Mouse (Mus musculus): ENCODE results near the gene Phb. TPM values are rescaled to one million over a fixed set of nuclear protein-coding genes. Genes with fewer than 3 reads are reported as not detected.

The Phb gene
- polyA plus RNA-seq, 1 experiment from 2014 or later, result 276 TPM

DNA sequence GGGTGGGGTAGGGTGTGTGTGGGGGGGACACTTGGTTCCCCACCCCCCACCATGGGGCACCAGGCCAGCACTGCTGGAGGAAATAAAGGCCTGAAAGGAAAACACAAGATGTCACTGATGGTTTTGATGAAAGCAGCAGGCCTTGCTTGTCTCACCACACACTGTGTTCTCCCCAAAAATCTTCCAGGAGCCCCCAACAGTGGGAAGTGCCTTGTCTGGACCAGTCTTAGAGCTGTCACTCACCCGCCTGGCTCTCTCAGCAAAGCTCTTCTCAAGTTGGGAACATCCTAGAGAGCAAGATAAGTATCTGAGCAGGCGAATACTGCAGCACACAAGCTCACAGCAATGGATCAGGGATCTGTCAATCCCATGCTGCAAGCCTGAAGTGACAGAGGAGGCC is 26.0 kb upstream of the Phb start:
- H3K27ac ChIP-seq, result 0 out of 2 replicates have a peak overlapping the region, but pooled peaks have one; percentile 1
- 44% methylated on average over 2 of the region's 2 CpGs for WGBS
- peaks cover 71% of the 10 kb centered on the region for H3K27me3 ChIP-seq (ENCODE audit: poor library complexity, severe bottlenecking)
- no peaks in the 10 kb centered on the region for H3K36me3 ChIP-seq (replicated peaks)
- H3K4me3 ChIP-seq, result no peak overlapping the region
- H3K9me3 ChIP-seq, result no peaks in the 10 kb centered on the region
- peaks cover 72% of the 10 kb centered on the region for H3K4me1 ChIP-seq
- DNase-seq (ENCODE audit: extremely low spot score, low spot score), result no peak

DNA sequence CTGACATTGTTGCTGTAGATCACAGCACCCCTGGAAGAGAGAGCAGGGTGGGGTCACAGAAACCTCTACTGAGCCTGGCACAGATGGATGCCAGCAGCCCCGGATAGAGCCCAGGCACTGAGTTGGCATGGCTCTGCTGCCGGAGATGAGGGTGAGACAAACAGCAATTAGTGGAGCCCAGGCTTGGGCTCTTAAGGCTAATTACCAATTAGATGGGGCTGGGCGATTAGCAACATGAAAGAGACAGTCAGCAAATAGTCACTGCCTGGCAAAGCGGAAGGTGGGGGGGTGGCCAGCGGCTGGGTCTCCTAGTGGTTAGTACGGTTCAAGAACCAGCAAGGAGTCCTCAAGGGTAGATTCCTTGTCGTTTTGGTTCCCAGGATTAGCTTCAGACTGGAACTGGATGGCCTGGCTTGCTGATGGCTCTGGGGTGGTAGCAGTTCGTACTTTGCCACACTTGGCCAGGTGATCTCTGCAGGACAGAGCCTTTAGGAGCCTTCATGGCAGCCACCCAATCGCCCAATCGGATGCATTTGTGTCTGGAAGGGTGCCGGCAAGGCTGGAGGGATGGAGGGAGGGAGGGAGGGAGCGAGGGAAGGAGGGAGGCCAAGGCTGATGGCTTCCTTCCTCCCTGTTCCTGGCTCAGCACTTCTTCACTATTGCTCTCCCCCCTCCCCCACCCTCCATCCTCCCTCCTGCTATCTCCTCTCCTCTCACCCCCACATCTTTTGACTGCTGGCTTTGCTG is 24.1 kb upstream of the Phb start:
- H3K27me3 ChIP-seq (ENCODE audit: poor library complexity, severe bottlenecking), result peaks cover 87% of the 10 kb centered on the region

GRCm38 (mm10) chr11:95643856-95644255 is 22.9 kb upstream of the Phb start:
- no peak overlapping the region for H3K4me3 ChIP-seq
- peaks cover 95% of the 10 kb centered on the region for H3K4me1 ChIP-seq
- 51% methylated on average over 5 of the region's 5 CpGs for WGBS
- H3K36me3 ChIP-seq (replicated peaks), result no peaks in the 10 kb centered on the region
- peaks cover 98% of the 10 kb centered on the region for H3K27me3 ChIP-seq (ENCODE audit: poor library complexity, severe bottlenecking)
- no peaks in the 10 kb centered on the region for H3K9me3 ChIP-seq
- no peak for DNase-seq (ENCODE audit: extremely low spot score, low spot score)
- H3K27ac ChIP-seq, result peak overlapping the region; percentile 85; the same call in 1 of the 2 replicates

More for the DNA sequence above, 24.1 kb upstream of the Phb start:
- no peak for DNase-seq (ENCODE audit: extremely low spot score, low spot score)
- H3K4me3 ChIP-seq, result no peak overlapping the region
- 39% methylated on average over 12 of the region's 12 CpGs for whole genome bisulfite sequencing
- peak overlapping the region; percentile 37; the same call in 1 of the 2 replicates for H3K27ac ChIP-seq
- no peaks in the 10 kb centered on the region for H3K36me3 ChIP-seq (replicated peaks)
- no peaks in the 10 kb centered on the region for H3K9me3 ChIP-seq
- peaks cover 84% of the 10 kb centered on the region for H3K4me1 ChIP-seq

DNA sequence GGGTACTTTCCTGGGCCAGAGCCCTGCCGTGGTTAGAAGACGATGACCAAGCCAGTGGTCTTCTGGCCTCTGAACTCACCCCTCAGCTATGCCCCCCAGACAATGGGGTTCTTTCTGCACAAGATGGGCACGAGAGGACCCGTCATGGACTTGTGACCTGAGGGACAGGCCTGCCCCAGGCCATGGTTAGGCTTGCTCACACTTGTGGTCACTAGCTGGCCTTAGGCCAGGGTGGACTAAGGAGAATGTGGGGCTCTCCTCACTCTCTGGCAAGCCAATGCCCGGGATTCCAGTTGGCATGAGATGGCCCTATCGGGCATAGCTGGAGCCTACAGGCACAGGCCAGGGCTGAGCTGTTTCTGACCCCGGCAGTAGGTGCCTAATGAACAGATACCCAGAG is 22.4 kb upstream of the Phb start:
- Histone ChIP-seq H3K27me3 (ENCODE audit: poor library complexity, severe bottlenecking) (peaks cover 95% of the 10 kb centered on the region), H3K4me3 (no peak overlapping the region), H3K27ac (peak overlapping the region; percentile 85; the same call in 1 of the 2 replicates), H3K9me3 (no peaks in the 10 kb centered on the region), H3K36me3 (replicated peaks) (no peaks in the 10 kb centered on the region), H3K4me1 (peaks cover 97% of the 10 kb centered on the region)
- DNase-seq (ENCODE audit: extremely low spot score, low spot score), result no peak
- 66% methylated on average over 7 of the region's 7 CpGs for WGBS

DNA sequence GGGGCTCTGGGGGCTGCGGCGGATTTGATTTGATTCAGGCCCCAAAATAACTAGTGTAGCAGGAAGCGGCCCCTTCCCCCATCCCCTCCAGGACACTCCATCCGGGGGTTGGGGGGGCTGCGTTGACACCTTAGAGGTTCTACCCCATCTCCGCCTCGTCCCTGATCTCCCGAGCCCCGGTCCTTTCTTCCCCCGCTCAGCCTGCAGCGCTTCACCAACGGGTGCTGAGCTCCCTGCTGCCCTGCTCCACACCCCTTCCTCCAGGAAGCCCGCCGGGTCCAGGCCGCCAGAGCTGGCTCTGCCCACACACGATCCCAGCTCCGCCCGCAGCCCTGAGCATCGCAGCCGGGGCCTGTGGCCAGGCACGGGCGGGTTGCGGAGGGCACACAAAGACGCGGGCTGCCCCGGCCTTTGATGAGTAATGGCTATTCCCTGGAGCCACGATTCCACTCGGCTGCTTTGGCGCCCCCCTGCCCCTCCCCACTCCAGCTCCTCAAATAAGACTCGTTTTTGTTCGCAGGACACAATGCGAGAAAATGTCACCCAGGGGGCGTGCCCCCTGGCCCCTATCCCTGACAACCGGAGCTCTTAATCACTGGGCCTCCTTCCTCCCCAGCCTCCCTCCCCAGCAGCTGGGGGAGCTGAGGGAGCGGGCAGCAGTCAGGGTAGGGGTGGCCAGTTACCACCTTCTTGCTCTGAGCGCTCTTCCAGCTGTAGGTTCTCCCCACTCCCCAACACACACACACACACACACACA is 21.2 kb upstream of the Phb start:
- peak overlapping the region; percentile 85 for H3K27ac ChIP-seq
- H3K27me3 ChIP-seq (ENCODE audit: poor library complexity, severe bottlenecking), result peaks cover 90% of the 10 kb centered on the region
- peak; percentile 78 for DNase-seq (ENCODE audit: extremely low spot score, low spot score)
- H3K4me3 ChIP-seq, result peak overlapping the region; percentile 46
- peaks cover 85% of the 10 kb centered on the region for H3K4me1 ChIP-seq
- H3K36me3 ChIP-seq (replicated peaks), result no peaks in the 10 kb centered on the region
- H3K9me3 ChIP-seq, result no peaks in the 10 kb centered on the region
- 1% methylated on average over 36 of the region's 36 CpGs for WGBS

DNA sequence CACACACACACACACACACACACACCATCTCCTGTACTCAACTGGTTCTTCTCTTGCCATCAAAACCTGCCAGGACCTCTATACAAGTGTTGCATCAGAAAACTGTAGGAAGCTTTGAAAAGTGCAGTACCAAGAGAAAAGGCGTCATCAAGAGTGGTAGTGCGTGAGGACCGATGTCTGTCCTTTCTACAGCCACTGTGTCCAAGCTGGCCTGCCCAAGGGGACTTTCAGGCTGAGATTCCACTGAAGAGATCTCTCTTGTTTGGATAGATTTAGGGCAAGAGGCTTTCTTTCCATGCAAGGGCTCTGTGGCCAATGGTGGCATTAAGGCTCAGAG is 20.6 kb upstream of the Phb start:
- H3K4me3 ChIP-seq, result peak overlapping the region; percentile 46; the same call in 1 of the 2 replicates
- H3K9me3 ChIP-seq, result no peaks in the 10 kb centered on the region
- 44% methylated on average over 3 of the region's 3 CpGs for WGBS
- H3K27ac ChIP-seq, result peak overlapping the region; percentile 85
- no peaks in the 10 kb centered on the region for H3K36me3 ChIP-seq (replicated peaks)
- peaks cover 90% of the 10 kb centered on the region for H3K27me3 ChIP-seq (ENCODE audit: poor library complexity, severe bottlenecking)
- DNase-seq (ENCODE audit: extremely low spot score, low spot score), result no peak
- H3K4me1 ChIP-seq, result peaks cover 80% of the 10 kb centered on the region

GRCm38 (mm10) chr11:95647791-95648190 is 19.0 kb upstream of the Phb start:
- Histone ChIP-seq H3K9me3 (no peaks in the 10 kb centered on the region), H3K27ac (peak overlapping the region; percentile 22; the same call in 1 of the 2 replicates), H3K27me3 (ENCODE audit: poor library complexity, severe bottlenecking) (peaks cover 89% of the 10 kb centered on the region), H3K36me3 (replicated peaks) (no peaks in the 10 kb centered on the region), H3K4me1 (peaks cover 69% of the 10 kb centered on the region), H3K4me3 (no peak overlapping the region)
- 53% methylated on average over 3 of the region's 3 CpGs for WGBS
- no peak for DNase-seq (ENCODE audit: extremely low spot score, low spot score)

- peaks cover 59% of the 10 kb centered on the region for H3K4me1 ChIP-seq
- H3K27me3 ChIP-seq (ENCODE audit: poor library complexity, severe bottlenecking), result peaks cover 82% of the 10 kb centered on the region
- no peak overlapping the region for H3K4me3 ChIP-seq
- WGBS, result 0% methylated on average over 4 of the region's 4 CpGs
- H3K36me3 ChIP-seq (replicated peaks), result no peaks in the 10 kb centered on the region
- H3K27ac ChIP-seq, result no peak overlapping the region
- peak; percentile 81 for DNase-seq (ENCODE audit: extremely low spot score, low spot score)
- no peaks in the 10 kb centered on the region for H3K9me3 ChIP-seq
These were observed 17.9 kb upstream of the Phb start for GRCm38 (mm10) chr11:95648827-95649226.

DNA sequence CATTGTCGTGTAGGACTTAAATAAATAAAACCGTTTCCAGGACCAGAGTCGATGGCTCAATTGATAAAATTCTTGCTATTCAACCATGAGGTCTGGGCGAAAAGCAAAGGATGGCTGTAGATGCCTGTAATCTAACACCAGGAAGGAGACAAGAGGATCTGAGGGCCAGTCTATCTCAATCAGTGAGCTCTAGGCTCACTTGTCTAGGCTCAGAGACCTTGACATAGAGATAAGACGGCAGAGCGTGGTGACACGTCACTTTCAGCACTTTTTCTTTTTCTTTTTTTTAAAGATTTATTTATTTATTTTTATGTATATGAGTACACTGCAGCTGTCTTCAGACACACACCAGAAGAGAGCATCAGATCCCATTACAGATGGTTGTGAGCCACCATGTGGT is 17.2 kb upstream of the Phb start:
- 85% methylated on average over 7 of the region's 7 CpGs for WGBS
- H3K4me1 ChIP-seq, result peaks cover 52% of the 10 kb centered on the region
- no peaks in the 10 kb centered on the region for H3K9me3 ChIP-seq
- peaks cover 74% of the 10 kb centered on the region for H3K27me3 ChIP-seq (ENCODE audit: poor library complexity, severe bottlenecking)
- no peaks in the 10 kb centered on the region for H3K36me3 ChIP-seq (replicated peaks)
- H3K27ac ChIP-seq, result no peak overlapping the region
- DNase-seq (ENCODE audit: extremely low spot score, low spot score), result no peak
- H3K4me3 ChIP-seq, result no peak overlapping the region

- Histone ChIP-seq H3K9me3 (no peaks in the 10 kb centered on the region), H3K27ac (no peak overlapping the region), H3K4me3 (no peak overlapping the region), H3K27me3 (ENCODE audit: poor library complexity, severe bottlenecking) (peaks cover 70% of the 10 kb centered on the region), H3K4me1 (peaks cover 47% of the 10 kb centered on the region), H3K36me3 (replicated peaks) (no peaks in the 10 kb centered on the region)
- 49% methylated on average over 2 of the region's 2 CpGs for WGBS
- no peak for DNase-seq (ENCODE audit: extremely low spot score, low spot score)
These were observed 16.8 kb upstream of the Phb start for GRCm38 (mm10) chr11:95650001-95650400.

DNA sequence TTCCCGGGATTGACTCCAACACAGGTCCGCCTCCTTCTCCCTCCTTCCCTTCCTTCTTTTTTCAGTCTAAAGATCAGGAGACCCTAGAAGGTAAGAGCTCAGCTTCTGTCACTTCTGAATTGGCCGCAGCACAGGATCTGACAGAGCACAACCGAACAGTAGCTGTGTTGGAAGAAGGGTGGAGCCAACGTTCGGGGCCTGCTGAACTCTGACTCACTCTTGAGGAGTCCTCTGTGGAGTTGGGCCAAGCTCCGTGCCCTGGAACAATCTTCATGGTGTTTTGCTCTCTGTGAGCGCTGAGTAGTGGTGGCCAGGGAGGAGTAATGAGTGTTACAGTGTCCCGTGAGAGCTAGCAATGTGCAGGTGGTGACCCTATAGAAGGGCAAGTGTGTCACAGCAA is 15.8 kb upstream of the Phb start:
- H3K27me3 ChIP-seq (ENCODE audit: poor library complexity, severe bottlenecking), result peaks cover 60% of the 10 kb centered on the region
- WGBS, result 75% methylated on average over 9 of the region's 9 CpGs
- no peaks in the 10 kb centered on the region for H3K9me3 ChIP-seq
- no peaks in the 10 kb centered on the region for H3K36me3 ChIP-seq (replicated peaks)
- no peak for DNase-seq (ENCODE audit: extremely low spot score, low spot score)
- peaks cover 37% of the 10 kb centered on the region for H3K4me1 ChIP-seq
- no peak overlapping the region for H3K4me3 ChIP-seq
- H3K27ac ChIP-seq, result no peak overlapping the region

- Histone ChIP-seq H3K4me3 (no peak overlapping the region), H3K9me3 (no peaks in the 10 kb centered on the region; the same call in 1 of the 2 replicates), H3K4me1 (no peaks in the 10 kb centered on the region), H3K27me3 (ENCODE audit: poor library complexity, severe bottlenecking) (peaks cover 7% of the 10 kb centered on the region; the same call in 1 of the 2 replicates), H3K36me3 (replicated peaks) (no peaks in the 10 kb centered on the region), H3K27ac (no peak overlapping the region)
- 77% methylated on average over 4 of the region's 4 CpGs for WGBS
- DNase-seq (ENCODE audit: extremely low spot score, low spot score), result no peak
These were observed 9.3 kb upstream of the Phb start for GRCm38 (mm10) chr11:95657449-95657848.

GRCm38 (mm10) chr11:95667177-95667576 is 420 bp downstream of the Phb start:
- Histone ChIP-seq H3K4me1 (peaks cover 16% of the 10 kb centered on the region), H3K36me3 (replicated peaks) (peaks cover 41% of the 10 kb centered on the region), H3K27me3 (ENCODE audit: poor library complexity, severe bottlenecking) (no peaks in the 10 kb centered on the region), H3K27ac (peak overlapping the region; percentile 81), H3K4me3 (peak overlapping the region; percentile 75), H3K9me3 (no peaks in the 10 kb centered on the region)
- DNase-seq (ENCODE audit: extremely low spot score, low spot score), result no peak
- WGBS, result 2% methylated on average over 11 of the region's 11 CpGs

Data from forebrain, embryonic 10.5 days (tissue).